ENCODE assay signal across 8 mouse cellular contexts in the genomic region with DNA sequence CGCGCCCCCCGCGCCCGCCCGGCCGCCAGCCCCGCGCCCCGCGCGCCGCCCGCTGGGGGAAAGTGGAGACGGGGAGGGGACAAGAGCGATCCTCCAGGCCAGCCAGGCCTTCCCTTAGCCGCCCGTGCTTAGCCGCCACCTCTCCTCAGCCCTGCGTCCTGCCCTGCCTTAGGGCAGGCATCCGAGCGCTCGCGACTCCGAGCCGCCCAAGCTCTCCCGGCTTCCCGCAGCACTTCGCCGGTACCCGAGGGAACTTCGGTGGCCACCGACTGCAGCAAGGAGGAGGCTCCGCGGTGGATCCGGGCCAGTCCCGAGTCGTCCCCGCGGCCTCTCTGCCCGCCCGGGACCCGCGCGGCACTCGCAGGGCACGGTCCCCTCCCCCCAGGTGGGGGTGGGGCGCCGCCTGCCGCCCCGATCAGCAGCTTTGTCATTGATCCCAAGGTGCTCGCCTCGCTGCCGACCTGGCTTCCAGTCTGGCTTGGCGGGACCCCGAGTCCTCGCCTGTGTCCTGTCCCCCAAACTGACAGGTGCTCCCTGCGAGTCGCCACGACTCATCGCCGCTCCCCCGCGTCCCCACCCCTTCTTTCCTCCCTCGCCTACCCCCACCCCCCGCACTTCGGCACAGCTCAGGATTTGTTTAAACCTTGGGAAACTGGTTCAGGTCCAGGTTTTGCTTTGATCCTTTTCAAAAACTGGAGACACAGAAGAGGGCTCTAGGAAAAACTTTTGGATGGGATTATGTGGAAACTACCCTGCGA. TPM values are rescaled to one million over a fixed set of nuclear protein-coding genes. Genes with fewer than 3 reads are reported as not detected.
DNase-seq lines count a peak whose midpoint lies in the region; ATAC-seq and TF ChIP-seq lines count a peak whose summit lies in the region.

No protein-coding gene starts in this region.

- no peaks in the 10 kb centered on the region for H3K4me1 ChIP-seq in erythroblast, embryonic 14.5 days (ENCODE audit: control insufficient read depth)
- peaks cover 9% of the 10 kb centered on the region; the same call in 1 of the 2 replicates for H3K4me1 ChIP-seq in embryonic facial prominence, embryonic 12.5 days
- H3K4me1 ChIP-seq in kidney, embryonic 14.5 days (ENCODE audit: control insufficient read depth, insufficient read depth, low read length) = peaks cover 11% of the 10 kb centered on the region; the same call in 1 of the 2 replicates
- H3K4me1 ChIP-seq in stomach, postnatal 0 days (replicated peaks; ENCODE audit: control insufficient read depth, insufficient read depth) = 0 out of 2 replicates have a peak, but pooled peaks cover 2% of the 10 kb centered on the region

- WGBS in embryonic facial prominence, embryonic 12.5 days = under 1% methylated on average over 65 of the region's 68 CpGs
- WGBS in kidney, embryonic 14.5 days = under 1% methylated on average over 47 of the region's 68 CpGs
- WGBS in stomach, postnatal 0 days = under 1% methylated on average over 52 of the region's 68 CpGs

- DNase-seq in heart, adult 9 months (ENCODE audit: low spot score in 2 of 2) = peak; percentile 24 to 29
- DNase-seq in liver = peak; percentile 32
- DNase-seq in stomach, postnatal 0 days (ENCODE audit: low spot score) = peak; percentile 78

- no peak for TF ChIP-seq CTCF in stomach, postnatal 0 days (IDR thresholded peaks at IDR 0.05; ENCODE audit: low read depth)

- H3K79me2 ChIP-seq in myocyte (ENCODE audit: control insufficient read depth, insufficient read depth) = peaks cover 53% of the 10 kb centered on the region

- ATAC-seq in erythroblast, adult 5-6 weeks (replicated peaks; ENCODE audit: low FRiP score, poor library complexity, severe bottlenecking) = no peak
- peak; percentile 83 for ATAC-seq in embryonic facial prominence, embryonic 12.5 days (ENCODE audit: insufficient number of reproducible peaks, insufficient read depth, low FRiP score, low TSS enrichment)
- peak; percentile 94 for ATAC-seq in kidney, embryonic 14.5 days (ENCODE audit: low FRiP score, low TSS enrichment)
- peak; percentile 91 for ATAC-seq in stomach, postnatal 0 days (ENCODE audit: low FRiP score, low TSS enrichment)

- peaks cover 37% of the 10 kb centered on the region for H3K27me3 ChIP-seq in erythroblast, embryonic 14.5 days (ENCODE audit: control insufficient read depth)
- H3K27me3 ChIP-seq in embryonic facial prominence, embryonic 12.5 days = no peaks in the 10 kb centered on the region
- no peaks in the 10 kb centered on the region for H3K27me3 ChIP-seq in kidney, embryonic 14.5 days (ENCODE audit: control insufficient read depth, insufficient read depth, low read length)
- H3K27me3 ChIP-seq in myocyte (ENCODE audit: control insufficient read depth, insufficient read depth, insufficient read length) = no peaks in the 10 kb centered on the region
- no peaks in the 10 kb centered on the region for H3K27me3 ChIP-seq in stomach, postnatal 0 days (ENCODE audit: control insufficient read depth, insufficient read depth, low read length)

- H3K27ac ChIP-seq in embryonic facial prominence, embryonic 12.5 days = peak overlapping the region; percentile 92
- H3K27ac ChIP-seq in kidney, embryonic 14.5 days (ENCODE audit: low read depth, low read length) = peak overlapping the region; percentile 85
- H3K27ac ChIP-seq in stomach, postnatal 0 days (replicated peaks) = peak overlapping the region; percentile 91

- peak; percentile 43 for TF ChIP-seq POLR2A in myocyte (IDR thresholded peaks at IDR 0.05; ENCODE audit: insufficient read length, low read depth)

- no peak for TF ChIP-seq EP300 in stomach, postnatal 0 days (optimal IDR thresholded peaks at IDR 0.05)

- peak overlapping the region; percentile 97 for H3ac ChIP-seq in myocyte (ENCODE audit: control insufficient read depth, insufficient read length)

- peak overlapping the region; percentile 43 for H3K4me3 ChIP-seq in erythroblast, embryonic 14.5 days (replicated peaks)
- peak overlapping the region; percentile 76 for H3K4me3 ChIP-seq in embryonic facial prominence, embryonic 12.5 days
- H3K4me3 ChIP-seq in kidney, embryonic 14.5 days (ENCODE audit: low read length) = peak overlapping the region; percentile 77
- H3K4me3 ChIP-seq in myocyte = peak overlapping the region; percentile 84
- peak overlapping the region; percentile 80 for H3K4me3 ChIP-seq in stomach, postnatal 0 days (ENCODE audit: low read depth, low read length)

- no peaks in the 10 kb centered on the region; the same call in 1 of the 2 replicates for H3K9me3 ChIP-seq in erythroblast, embryonic 14.5 days (ENCODE audit: control insufficient read depth, low read length)
- H3K9me3 ChIP-seq in embryonic facial prominence, embryonic 12.5 days = no peaks in the 10 kb centered on the region
- no peaks in the 10 kb centered on the region for H3K9me3 ChIP-seq in kidney, embryonic 14.5 days (ENCODE audit: control insufficient read depth, low read length)
- no peaks in the 10 kb centered on the region for H3K9me3 ChIP-seq in stomach, postnatal 0 days (ENCODE audit: control insufficient read depth, low read length)

- peak overlapping the region; percentile 71 for H3K4me2 ChIP-seq in embryonic facial prominence, embryonic 12.5 days (replicated peaks)
- H3K4me2 ChIP-seq in kidney, embryonic 14.5 days (replicated peaks; ENCODE audit: low read depth, low read length) = peak overlapping the region; percentile 89
- H3K4me2 ChIP-seq in myocyte (ENCODE audit: low read depth) = peak overlapping the region; percentile 69
- H3K4me2 ChIP-seq in stomach, postnatal 0 days (replicated peaks; ENCODE audit: low read depth) = peak overlapping the region; percentile 92

- peak overlapping the region; percentile 75 for H3K9ac ChIP-seq in embryonic facial prominence, embryonic 12.5 days
- peak overlapping the region; percentile 76 for H3K9ac ChIP-seq in kidney, embryonic 14.5 days (ENCODE audit: low read depth, low read length)
- H3K9ac ChIP-seq in stomach, postnatal 0 days (ENCODE audit: low read length) = peak overlapping the region; percentile 80

- no peaks in the 10 kb centered on the region for H3K36me3 ChIP-seq in erythroblast, embryonic 14.5 days (ENCODE audit: control insufficient read depth)
- H3K36me3 ChIP-seq in embryonic facial prominence, embryonic 12.5 days = no peaks in the 10 kb centered on the region
- H3K36me3 ChIP-seq in kidney, embryonic 14.5 days (ENCODE audit: control insufficient read depth, insufficient read depth, low read length) = no peaks in the 10 kb centered on the region
- peaks cover 7% of the 10 kb centered on the region for H3K36me3 ChIP-seq in myocyte (ENCODE audit: control insufficient read depth, insufficient read depth)
- no peaks in the 10 kb centered on the region for H3K36me3 ChIP-seq in stomach, postnatal 0 days (ENCODE audit: control insufficient read depth, insufficient read depth, low read length)

TF ChIP-seq in myocyte, 11 proteins besides CTCF, POLR2A, EP300 and RAD21:
- TF ChIP-seq POLR2AphosphoS2 (IDR thresholded peaks at IDR 0.05; ENCODE audit: insufficient read length, low read depth) (peak; percentile 40), TCF3 (IDR thresholded peaks at IDR 0.05; ENCODE audit: insufficient read length, low read depth) (no peak), CEBPB (IDR thresholded peaks at IDR 0.05; ENCODE audit: insufficient read depth, poor library complexity, severe bottlenecking) (no peak), REST (IDR thresholded peaks at IDR 0.05; ENCODE audit: insufficient read depth, insufficient read length) (no peak), E2F4 (IDR thresholded peaks at IDR 0.05; ENCODE audit: insufficient read depth) (no peak), MYOD1 (IDR thresholded peaks at IDR 0.05; ENCODE audit: control insufficient read depth in 1 of 3, insufficient read length in 2 of 3, low read depth in 2 of 3) (peak in 2 of 3 experiments; percentile 44 to 80), MYOG (IDR thresholded peaks at IDR 0.05; ENCODE audit: control insufficient read depth in 1 of 3, insufficient read depth in 1 of 3, insufficient read length in 2 of 3, low read depth in 2 of 3) (peak in 2 of 3 experiments; percentile 56 to 59), TCF12 (IDR thresholded peaks at IDR 0.05; ENCODE audit: insufficient read depth, poor library complexity, severe bottlenecking) (no peak), SRF (IDR thresholded peaks at IDR 0.05; ENCODE audit: control insufficient read depth, insufficient read length, low read depth) (no peak), USF1 (IDR thresholded peaks at IDR 0.05; ENCODE audit: low read depth) (no peak), MAX (IDR thresholded peaks at IDR 0.05; ENCODE audit: low read depth) (no peak)

RNA-seq across cellular contexts. Expression of a gene that starts 0.5 kb away (rescaled TPM):
- polyA plus RNA-seq in erythroblast, embryonic 14.5 days (2012) = not detected in 2 replicates
- total RNA-seq in erythroblast, adult 5-6 weeks (2015; ENCODE audit: low replicate concordance) = 1.5 TPM in 1 of 2 replicates, not detected in the other
- total RNA-seq in erythroblast, adult 5-6 weeks (2017; ENCODE audit: low replicate concordance) = 0.14 TPM in 1 of 2 replicates, not detected in the other
- polyA plus RNA-seq in embryonic facial prominence, embryonic 12.5 days (2016; fragmentation: Nextera tagmentation; extraction: Ambion mirVana) = 45.4 and 45.9 TPM in 2 replicates
- polyA plus RNA-seq in kidney, embryonic 14.5 days (2014; fragmentation: Nextera tagmentation; extraction: Ambion mirVana) = 28.7 and 37.8 TPM in 2 replicates
- polyA plus RNA-seq in myocyte (2012; fragmentation: generic; extraction: Trizol) = 23.9 TPM
- polyA plus RNA-seq in stomach, postnatal 0 days (2015; fragmentation: Nextera tagmentation; extraction: Ambion mirVana) = 7.4 and 7.9 TPM in 2 replicates

Comparison
In these comparisons a context has a peak if more than half of its experiments do, and no peak if none do; other contexts are left out.
1. DNase-seq: peak in every context shown above with its lines; median percentile 78 in stomach, postnatal 0 days; 32 in liver; 26 in heart, adult 9 months.